Mouse (Mus musculus): Measurements from ENCODE around the gene Ccdc121. TPM values are rescaled to one million over a fixed set of nuclear protein-coding genes. Genes with fewer than 3 reads are reported as not detected.

The Ccdc121 gene
- 0.13 and 0.15 TPM in 2 replicates for polyA plus RNA-seq (2015; fragmentation: Nextera tagmentation; extraction: Ambion mirVana)

DNA sequence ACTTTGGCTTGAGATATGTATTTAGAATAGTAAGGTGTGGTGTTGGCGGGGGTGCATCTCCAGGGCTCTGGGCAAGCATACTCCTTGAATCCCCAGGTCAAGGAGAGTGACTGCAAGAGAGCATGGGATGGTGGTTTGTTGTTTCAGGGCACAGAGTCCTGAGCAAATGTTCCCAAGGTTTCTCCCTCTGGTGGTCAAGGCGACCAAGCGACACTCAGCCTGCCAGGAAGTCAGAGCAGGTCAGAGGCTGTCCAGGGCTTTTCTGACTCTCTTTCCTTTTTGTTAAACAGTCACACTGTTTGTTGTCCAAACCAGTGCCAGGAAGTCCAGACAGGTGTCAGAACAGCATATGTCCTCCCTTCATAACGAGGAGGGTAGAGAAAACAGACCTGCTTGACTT, at the start of gene Ccdc121:
Gene Ccdc121 (minus strand): TSS at position 145 of the 400 bp plus-strand sequence.

Other genes starting within 250 kb of the Ccdc121 start
- gene Cnih3, start 158.8 kb downstream of the Ccdc121 start, polyA plus RNA-seq (2015; fragmentation: Nextera tagmentation; extraction: Ambion mirVana): 18.6 and 21.6 TPM in 2 replicates
- gene Dnah14, start 65.1 kb upstream of the Ccdc121 start, polyA plus RNA-seq (2015; fragmentation: Nextera tagmentation; extraction: Ambion mirVana): 0.34 and 0.72 TPM in 2 replicates

All from neural tube, postnatal 0 days (tissue).